Mouse (Mus musculus) left cerebral cortex, adult 2 months (tissue): ENCODE data around the gene Efr3b. TPM values are rescaled to one million over a fixed set of nuclear protein-coding genes. Genes with fewer than 3 reads are reported as not detected.
"Not testable (repeated sequence)": the region's sequence is repeated elsewhere in the genome, so short reads cannot be mapped to it uniquely, and the experiment has no call there.

Experiments
- DNase-seq, 2 experiments: peaks; one replicate each; pipeline ENCODE4 v3.0.0; 2021 to 2022; ENCODE audit warnings: low spot score in 2 of 2, mixed read lengths in 1 of 2; ENCODE audit errors: extremely low spot score in 1 of 2
- H3K27ac ChIP-seq: fragments of 200-600 bp; 2 replicates; pipeline ENCODE4 v1.8.1; 2022
- H3K4me3 ChIP-seq: fragments of 200-600 bp; 2 replicates; pipeline ENCODE4 v1.8.1; 2022
- CTCF ChIP-seq: fragments of 200-600 bp; IDR thresholded peaks from 2 replicates; pipeline ENCODE4 v1.8.1; 2022; ENCODE audit warnings: antibody characterized with exemption, mild to moderate bottlenecking, moderate library complexity
- intact Hi-C: fragments of 180-260 bp; cut with DNase I; formaldehyde crosslinking; loops from one replicate; pipeline ENCODE4 v1.15.1; 2025
- total RNA-seq, 2 experiments: library from RNA; stranded (reverse); gene quantifications; 2 replicates each; pipeline ENCODE4 v1.2.3; 2021

Efr3b gene
- total RNA-seq, 2 experiments from 2014 or later = 104 to 114 TPM

DNA sequence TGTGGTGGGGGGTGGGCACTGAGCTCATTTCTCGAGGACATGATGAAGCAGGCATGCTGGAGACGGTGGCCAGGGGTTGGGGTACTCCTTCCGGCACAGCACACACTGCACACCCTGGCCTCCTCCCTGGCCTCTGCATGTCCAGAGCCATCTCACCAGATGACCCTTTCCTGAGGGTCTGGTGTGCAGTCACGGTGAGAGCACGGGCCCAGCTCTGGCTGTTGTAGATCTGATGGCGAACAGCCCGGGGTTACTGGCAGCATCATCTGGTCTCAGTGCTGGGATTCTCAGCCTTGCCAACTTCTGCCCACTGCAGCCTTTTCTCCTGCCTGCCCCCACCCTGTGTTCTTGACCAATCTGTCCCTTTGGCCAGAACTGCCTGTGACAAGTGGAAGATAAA is 32.6 kb downstream of the Efr3b start:
- intact Hi-C loops = loop anchor here (2.0 kb wide), 1 partner anchor 33 kb away; the partner anchor contains the start of gene Efr3b
- DNase-seq = no peak
- peak overlapping the region; percentile 88 for H3K27ac ChIP-seq

DNA sequence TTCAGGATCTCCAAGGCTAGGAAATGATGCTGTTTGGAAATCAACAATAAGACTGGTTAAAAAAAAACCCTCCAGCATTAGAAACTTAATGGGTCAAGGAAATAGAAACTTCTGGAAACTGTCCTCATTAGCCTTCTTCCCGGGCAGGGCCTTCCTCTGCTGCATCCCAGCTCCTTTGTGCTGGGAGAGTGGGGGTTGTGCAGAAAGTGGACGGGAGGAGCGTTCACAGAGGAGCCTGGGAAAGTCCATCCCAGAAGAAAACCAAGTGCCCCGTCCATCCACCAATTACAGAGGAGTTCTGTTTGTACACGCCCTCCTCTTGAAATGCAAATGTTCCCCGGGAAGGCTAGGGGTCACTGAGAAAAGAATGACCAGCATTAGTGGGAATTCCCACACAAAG is 34.1 kb downstream of the Efr3b start:
- no peak overlapping the region for H3K4me3 ChIP-seq
- peak overlapping the region; percentile 88 for H3K27ac ChIP-seq
- DNase-seq = no peak
- intact Hi-C loops = no loop called here
- TF ChIP-seq CTCF = no peak

More for the DNA sequence above, 32.6 kb downstream of the Efr3b start:
- H3K4me3 ChIP-seq = no peak overlapping the region
- no peak for TF ChIP-seq CTCF

DNA sequence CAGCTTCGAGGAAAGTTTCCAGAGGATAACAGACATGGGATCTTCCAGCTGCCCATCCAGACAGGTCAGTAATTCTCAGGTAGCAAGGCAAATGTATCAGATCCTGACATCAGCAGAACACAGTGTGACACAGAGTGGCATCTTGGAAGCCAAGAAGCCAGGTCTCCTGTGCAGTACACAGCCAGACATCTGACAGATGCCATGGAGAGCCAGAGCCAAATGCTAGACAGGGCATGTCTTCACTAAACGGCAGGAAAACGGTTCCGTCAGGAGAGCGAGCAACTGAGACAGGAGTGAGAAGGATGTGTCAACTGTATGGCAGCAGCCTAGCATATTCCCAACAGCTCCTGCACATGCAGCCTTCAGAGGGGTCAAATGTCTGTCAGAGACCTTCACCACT is 38.3 kb downstream of the Efr3b start:
- Histone ChIP-seq H3K27ac (no peak overlapping the region), H3K4me3 (no peak overlapping the region)
- no peak for TF ChIP-seq CTCF
- intact Hi-C loops = no loop called here
- no peak for DNase-seq

DNA sequence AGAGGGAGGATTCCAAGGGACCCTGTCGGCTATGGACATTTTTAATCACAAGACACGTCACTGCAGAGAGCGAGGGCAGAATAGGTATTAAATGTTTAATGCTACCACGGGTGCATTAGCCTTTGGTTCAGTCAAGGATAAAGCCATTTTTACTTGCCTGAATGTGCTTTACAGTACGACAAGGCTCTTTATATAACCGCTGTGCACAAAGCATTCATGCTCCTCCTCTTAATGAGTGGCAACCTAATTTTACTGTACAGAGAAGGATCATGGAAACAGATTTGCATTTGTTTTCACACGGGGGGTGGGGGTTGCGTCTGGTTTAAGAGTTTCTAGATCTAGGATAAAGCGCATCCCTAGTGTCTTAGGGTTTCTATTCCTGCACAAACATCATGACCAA is 42.0 kb downstream of the Efr3b start:
- intact Hi-C loops = no loop called here
- no peak for DNase-seq
- H3K4me3 ChIP-seq = no peak overlapping the region
- no peak for TF ChIP-seq CTCF
- H3K27ac ChIP-seq = peak overlapping the region; percentile 53

DNA sequence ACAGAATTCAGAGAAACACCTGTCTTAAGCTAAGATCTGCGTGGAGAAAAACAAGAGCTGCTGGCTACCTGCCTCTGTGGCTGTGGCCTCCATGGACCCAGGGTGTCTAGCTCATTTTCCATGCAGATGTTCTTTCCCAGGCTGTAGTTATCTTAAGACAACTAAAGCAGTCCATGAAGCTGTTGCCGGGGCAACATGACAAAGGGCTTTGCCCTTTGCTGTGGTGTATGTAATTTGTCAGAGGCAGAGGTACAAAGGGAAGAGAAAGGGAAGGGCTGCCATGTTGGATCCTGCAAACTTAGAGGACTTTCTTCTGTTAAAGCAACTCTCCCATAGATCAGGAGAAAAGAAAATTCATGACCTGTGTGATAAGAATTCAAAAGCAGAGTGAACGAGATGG is 47.7 kb downstream of the Efr3b start:
- H3K27ac ChIP-seq = no peak overlapping the region
- intact Hi-C loops = no loop called here
- no peak for TF ChIP-seq CTCF
- H3K4me3 ChIP-seq = no peak overlapping the region
- DNase-seq = no peak

DNA sequence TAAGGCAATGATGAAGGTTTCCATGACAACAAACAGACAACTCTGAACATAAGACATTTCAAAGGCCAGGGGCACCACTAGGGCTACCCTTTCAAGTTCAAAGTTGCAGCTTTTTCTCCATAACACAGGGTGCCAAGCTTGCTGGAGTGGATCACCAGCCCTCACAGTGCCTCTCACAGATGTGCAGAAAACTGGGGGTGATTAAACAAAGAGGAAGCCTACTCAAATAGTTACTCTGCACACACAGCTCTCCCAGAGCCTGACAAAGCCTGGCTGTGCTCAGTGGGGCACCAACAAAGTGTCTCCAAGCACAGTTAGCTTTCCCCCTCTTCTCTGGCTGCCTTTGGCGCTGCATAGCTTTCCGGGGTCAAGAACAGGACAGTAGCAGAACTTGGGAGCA is 48.8 kb downstream of the Efr3b start:
- intact Hi-C loops = no loop called here
- no peak overlapping the region for H3K4me3 ChIP-seq
- no peak for TF ChIP-seq CTCF
- H3K27ac ChIP-seq = no peak overlapping the region
- DNase-seq = no peak

DNA sequence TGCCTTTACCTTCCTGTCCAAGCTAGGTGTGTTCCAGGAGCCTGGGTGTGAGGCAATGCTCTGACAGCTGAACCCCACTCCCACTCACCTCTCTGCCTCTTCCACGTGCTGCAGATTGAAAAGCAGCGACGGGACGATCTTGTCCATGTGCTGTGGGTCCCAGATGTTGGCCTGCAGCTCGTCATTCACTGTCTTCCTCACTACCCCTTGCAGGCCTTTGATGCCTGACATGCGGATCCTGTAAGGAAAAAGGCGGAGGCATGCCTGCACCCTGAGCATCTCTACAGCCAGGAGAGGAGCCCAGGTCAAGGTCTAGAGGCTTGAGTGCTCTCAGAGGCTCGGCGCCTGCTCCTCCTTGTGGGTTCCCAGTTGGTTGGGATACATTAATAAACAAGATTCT is 54.3 kb downstream of the Efr3b start:
- H3K4me3 ChIP-seq = no peak overlapping the region
- intact Hi-C loops = no loop called here
- no peak for DNase-seq
- no peak for TF ChIP-seq CTCF
- no peak overlapping the region for H3K27ac ChIP-seq

DNA sequence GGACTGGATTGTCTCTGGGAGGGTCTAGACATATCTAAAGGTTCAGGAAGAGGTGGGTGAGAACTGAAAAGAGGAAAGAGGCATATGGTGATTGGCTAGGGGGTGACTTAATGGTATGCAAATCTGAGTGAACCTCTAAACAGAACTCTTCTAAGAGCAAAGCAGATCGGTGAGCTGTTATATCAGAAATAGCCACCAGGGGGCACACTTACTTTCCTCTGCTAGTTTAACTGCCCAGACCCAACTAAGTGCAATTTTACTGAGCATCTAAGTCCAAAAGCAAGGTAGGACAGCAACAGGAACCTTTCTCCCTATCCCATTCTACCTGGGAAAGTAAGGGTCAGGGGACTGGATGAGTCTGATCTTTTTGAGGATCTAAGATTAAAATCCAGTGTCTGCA is 55.0 kb downstream of the Efr3b start:
- DNase-seq = peak; percentile 81 to 87
- no peak overlapping the region for H3K4me3 ChIP-seq
- peak overlapping the region; percentile 2; the same call in 1 of the 2 replicates for H3K27ac ChIP-seq
- intact Hi-C loops = loop anchor here (1.0 kb wide), 2 partner anchors 55 to 97 kb away; partner anchors contain the start of gene Efr3b
- peak; percentile 87 for TF ChIP-seq CTCF

DNA sequence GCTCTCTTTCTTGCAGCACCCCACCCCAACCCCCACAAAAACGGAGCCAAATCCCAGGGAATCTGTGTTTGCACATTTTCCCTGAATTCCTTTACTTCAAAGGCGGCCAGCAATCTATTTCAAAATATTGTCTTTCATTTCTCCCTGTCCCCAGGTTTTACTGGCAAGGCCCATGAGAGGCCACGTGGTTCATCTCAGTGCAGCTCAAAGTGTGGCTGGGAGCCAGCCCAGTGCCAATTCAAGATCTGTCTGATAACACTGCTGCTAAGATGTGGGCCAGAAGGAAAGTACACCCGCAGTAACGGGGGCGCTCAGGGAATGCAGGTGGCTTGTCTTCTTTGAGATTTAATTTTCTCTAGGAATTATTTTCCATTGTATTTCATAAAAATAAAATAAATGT is 56.5 kb downstream of the Efr3b start:
- peak overlapping the region; percentile 89 for H3K27ac ChIP-seq
- H3K4me3 ChIP-seq = no peak overlapping the region; the same call in 1 of the 2 replicates
- TF ChIP-seq CTCF = no peak
- intact Hi-C loops = no loop called here
- peak; percentile 47 to 62 for DNase-seq

DNA sequence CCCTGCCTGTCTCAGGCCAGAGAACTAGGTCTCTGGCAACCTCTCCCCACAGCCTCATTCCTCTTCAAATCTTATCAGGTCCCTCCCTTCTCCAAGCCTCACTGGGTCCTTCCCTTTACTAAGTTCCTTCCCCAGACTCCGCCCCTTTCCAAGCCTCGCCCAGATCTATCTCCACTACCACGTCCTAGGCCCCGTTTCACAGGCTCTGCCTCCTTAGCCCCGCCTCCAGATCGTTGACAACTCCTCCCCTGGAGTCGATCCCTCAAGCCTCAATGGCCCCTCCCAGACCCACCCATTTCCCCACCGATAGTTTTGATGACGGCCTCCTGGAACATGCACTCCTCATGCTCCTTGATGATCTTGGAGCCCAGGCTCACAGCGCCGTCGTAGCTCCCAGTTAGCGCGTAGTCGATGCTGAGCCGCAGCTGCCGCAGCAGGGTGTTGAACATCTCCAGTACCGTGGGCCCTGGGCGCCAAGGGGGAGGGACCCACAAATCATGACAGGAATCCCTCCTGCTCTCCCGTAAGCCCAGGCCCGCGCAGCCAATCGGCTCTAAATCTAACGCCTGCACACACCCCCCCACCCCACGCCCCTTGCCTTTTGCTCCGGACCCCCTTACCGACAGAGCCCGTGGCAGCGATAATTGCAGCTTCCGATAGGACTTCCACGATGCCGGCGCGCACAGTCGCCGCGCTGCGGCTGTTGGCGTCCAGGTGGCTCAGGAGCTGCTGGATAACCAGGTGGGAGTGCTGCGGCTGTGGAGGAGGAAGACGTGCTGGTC is 57.2 kb downstream of the Efr3b start:
- Histone ChIP-seq H3K4me3 (peak overlapping the region; percentile 46), H3K27ac (peak overlapping the region; percentile 89)
- intact Hi-C loops = no loop called here
- no peak for TF ChIP-seq CTCF
- peak; percentile 73 for DNase-seq

DNA sequence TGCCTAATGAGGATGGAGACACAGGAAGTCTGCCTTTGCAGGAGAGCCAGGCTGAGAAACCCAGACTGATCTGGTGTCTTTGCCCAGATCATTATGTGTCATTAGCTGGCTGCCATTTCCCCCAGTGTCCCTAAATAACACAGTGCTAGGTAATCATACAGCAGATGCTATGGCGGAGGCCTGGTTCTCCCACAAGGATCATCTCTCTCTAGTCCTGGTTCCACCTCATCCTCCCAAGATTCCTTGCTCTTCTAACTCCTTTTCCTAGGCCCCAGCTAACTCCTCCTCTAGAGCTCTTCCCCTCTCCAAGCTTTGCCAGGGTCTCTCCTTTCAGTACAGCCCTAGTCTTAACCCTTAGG is 57.7 kb downstream of the Efr3b start:
- Histone ChIP-seq H3K4me3 (peak overlapping the region; percentile 46; the same call in 1 of the 2 replicates), H3K27ac (peak overlapping the region; percentile 89)
- no peak for TF ChIP-seq CTCF
- no peak for DNase-seq
- intact Hi-C loops = no loop called here

DNA sequence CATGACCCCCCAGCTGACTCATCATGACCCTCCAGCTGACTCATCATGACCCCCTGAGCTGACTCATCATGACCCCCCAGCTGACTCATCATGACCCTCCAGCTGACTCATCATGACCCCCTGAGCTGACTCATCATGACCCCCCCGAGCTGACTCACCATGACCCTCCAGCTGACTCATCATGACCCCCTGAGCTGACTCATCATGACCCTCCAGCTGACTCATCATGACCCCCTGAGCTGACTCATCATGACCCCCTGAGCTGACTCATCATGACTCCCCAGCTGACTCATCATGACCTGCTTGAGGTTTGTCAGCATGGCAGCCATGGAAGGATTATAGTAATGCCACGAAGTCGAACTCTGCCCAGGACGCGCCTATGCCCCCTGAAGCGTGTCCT is 65.5 kb downstream of the Efr3b start:
- H3K27ac ChIP-seq, DNase-seq, intact Hi-C loops, H3K4me3 ChIP-seq: not testable (repeated sequence)

DNA sequence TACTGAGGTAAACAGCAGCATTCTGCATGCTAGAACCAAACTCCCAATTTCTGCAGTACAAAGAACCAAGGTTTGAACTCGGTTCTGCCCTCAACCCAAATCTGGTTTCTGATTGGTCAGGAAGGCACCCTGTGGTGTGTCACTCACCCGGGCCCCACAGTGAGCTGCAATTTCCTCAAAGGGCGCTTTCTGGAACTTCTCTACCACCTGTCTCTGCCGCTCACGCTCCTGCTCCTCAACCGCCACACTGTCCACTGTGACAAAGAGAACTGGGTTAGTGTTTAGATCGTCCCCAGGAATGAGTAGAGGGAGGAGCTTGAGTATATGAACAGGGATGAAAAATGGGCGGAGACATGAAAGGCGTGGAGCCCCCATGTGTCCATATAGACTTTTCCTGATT is 70.3 kb downstream of the Efr3b start:
- Histone ChIP-seq H3K27ac (no peak overlapping the region), H3K4me3 (no peak overlapping the region)
- no peak for DNase-seq
- no peak for TF ChIP-seq CTCF
- intact Hi-C loops = no loop called here
